Mouse (Mus musculus) cerebellum, adult 2 months (tissue): ENCODE results near the gene Cks1b.

Source experiments
- CTCF ChIP-seq: fragments of 200-500 bp; IDR thresholded peaks from 2 replicates; pipeline ENCODE4 v1.5.1; 2011; ENCODE audit warnings: low read depth, mild to moderate bottlenecking, control low read depth, low read length, moderate library complexity, borderline replicate concordance; ENCODE audit not compliant: insufficient read depth
- POLR2A ChIP-seq: fragments of 200-500 bp; IDR thresholded peaks from 2 replicates; pipeline ENCODE4 v1.6.1; 2011; ENCODE audit warnings: low read length, control low read depth, borderline replicate concordance; ENCODE audit not compliant: insufficient read depth

DNA sequence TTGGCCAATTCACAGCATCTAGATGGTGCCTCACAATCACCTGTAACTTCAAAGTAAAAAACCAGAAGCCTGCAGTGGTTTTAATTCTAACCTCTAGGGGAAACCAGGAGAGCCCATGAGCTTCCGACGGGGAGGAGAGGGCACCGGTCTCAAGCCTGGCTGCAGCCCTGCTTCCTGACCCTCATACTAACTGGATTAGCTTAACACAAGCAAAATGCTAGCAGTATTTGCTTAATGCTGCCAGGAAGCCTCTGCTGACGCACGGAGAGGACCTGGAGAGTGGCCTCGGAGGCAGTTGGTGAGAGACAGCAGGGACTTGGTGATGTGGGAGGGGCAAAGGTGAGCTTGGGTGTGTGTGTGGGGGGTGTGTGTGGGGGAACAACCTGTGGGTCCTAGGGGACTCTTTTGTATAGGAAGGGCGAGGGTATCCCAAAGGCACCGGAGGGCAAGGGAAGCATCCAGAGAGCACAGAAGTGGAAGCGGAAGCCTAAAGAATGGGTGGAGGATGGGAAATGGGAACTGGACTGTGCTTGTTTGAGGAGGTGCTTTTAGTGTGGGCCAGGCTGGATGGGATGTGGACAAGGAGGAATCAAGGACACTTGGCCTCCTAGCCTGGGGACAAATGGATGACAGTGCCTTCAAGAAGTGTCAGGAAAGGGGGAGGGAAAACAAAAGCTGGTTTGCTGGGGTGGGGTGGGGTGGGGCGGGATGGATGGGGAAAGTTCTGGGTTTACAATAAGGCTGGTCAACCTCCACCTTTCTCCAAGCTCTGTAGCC lies 36.4 kb upstream of the Cks1b start, which contains the start of gene Pmvk:
- no peak for TF ChIP-seq CTCF
- TF ChIP-seq POLR2A = no peak
